14 mouse cellular contexts compared by ENCODE assay signal in genomic region chr14:33215163-33215562, GRCm38 (mm10). TPM values are rescaled to one million over a fixed set of nuclear protein-coding genes. Genes with fewer than 3 reads are reported as not detected.
"Had no signal": no experiment of that assay in that cellular context is flagged by ENCODE, and none has a peak within 500 bp of the region (broad histone marks: within the 10 kb centered on the region; RNA-seq: fewer than 3 reads in every experiment).

No protein-coding gene starts in this region.

- H3K4me2 ChIP-seq: kidney, embryonic 15.5 days; midbrain, embryonic 12.5 days; stomach, embryonic 15.5 days had no signal

- H3K36me3 ChIP-seq: kidney, embryonic 15.5 days; limb, embryonic 12.5 days; liver, embryonic 13.5 days; lung, embryonic 15.5 days; midbrain, embryonic 12.5 days; neural tube, embryonic 15.5 days; stomach, embryonic 15.5 days had no signal

- H3K27me3 ChIP-seq: stomach, embryonic 15.5 days had no signal

- H3K9ac ChIP-seq: kidney, embryonic 15.5 days; limb, embryonic 12.5 days; liver, postnatal 0 days; lung, embryonic 15.5 days; midbrain, embryonic 12.5 days; neural tube, embryonic 15.5 days; stomach, embryonic 15.5 days had no signal

- DNase-seq: kidney, adult 2 months; kidney, postnatal 14 days; lung, postnatal 14 days; right cerebral cortex, postnatal 14 days; thymus, postnatal 36 days had no signal

- H3K27ac ChIP-seq: kidney, embryonic 15.5 days; limb, embryonic 12.5 days; liver, embryonic 13.5 days; lung, embryonic 15.5 days; midbrain, embryonic 12.5 days; neural tube, embryonic 15.5 days; stomach, embryonic 15.5 days had no signal

- H3K4me3 ChIP-seq: kidney, embryonic 15.5 days; limb, embryonic 12.5 days; liver, embryonic 13.5 days; lung, embryonic 15.5 days; midbrain, embryonic 12.5 days; neural tube, embryonic 15.5 days; stomach, embryonic 15.5 days had no signal

- H3K9me3 ChIP-seq: kidney, embryonic 15.5 days; limb, embryonic 12.5 days; liver, embryonic 13.5 days; lung, embryonic 15.5 days; midbrain, embryonic 12.5 days; neural tube, embryonic 15.5 days; stomach, embryonic 15.5 days had no signal

RNA-seq across cellular contexts. Expression of gene Arhgap22, which starts 1.3 kb away (rescaled TPM):
- total RNA-seq: megakaryocyte-erythroid progenitor cell, adult 5-6 weeks had no signal
